Mouse (Mus musculus) bone marrow, adult 2 months (tissue): ENCODE results near the gene Arhgap9.

Source experiments
- CTCF ChIP-seq: fragments of 200-500 bp; IDR thresholded peaks from 2 replicates; pipeline ENCODE4 v1.5.1; 2011; ENCODE audit warnings: low read length, control low read depth; ENCODE audit not compliant: control insufficient read depth, insufficient read depth
- POLR2A ChIP-seq: fragments of 200-500 bp; IDR thresholded peaks from 2 replicates; pipeline ENCODE4 v1.6.1; 2011; ENCODE audit warnings: low read depth, mild to moderate bottlenecking, control low read depth, low read length, borderline replicate concordance; ENCODE audit not compliant: control insufficient read depth

GRCm38 (mm10) chr10:127281316-127281715, 40.4 kb upstream of the Arhgap9 start:
- TF ChIP-seq CTCF (no peak), POLR2A (no peak)
